Mouse (Mus musculus) E14TG2a.4 (cell line): ENCODE measurements around the gene Gnaq.

Experiments used
- CTCF ChIP-seq: conservative IDR thresholded peaks from 2 replicates; pipeline ENCODE4 v1.5.1; 2014; ENCODE audit warnings: low read length
- POU5F1 ChIP-seq: IDR thresholded peaks from 2 replicates; pipeline ENCODE4 v1.6.1; 2014; ENCODE audit warnings: low read length, borderline replicate concordance

DNA sequence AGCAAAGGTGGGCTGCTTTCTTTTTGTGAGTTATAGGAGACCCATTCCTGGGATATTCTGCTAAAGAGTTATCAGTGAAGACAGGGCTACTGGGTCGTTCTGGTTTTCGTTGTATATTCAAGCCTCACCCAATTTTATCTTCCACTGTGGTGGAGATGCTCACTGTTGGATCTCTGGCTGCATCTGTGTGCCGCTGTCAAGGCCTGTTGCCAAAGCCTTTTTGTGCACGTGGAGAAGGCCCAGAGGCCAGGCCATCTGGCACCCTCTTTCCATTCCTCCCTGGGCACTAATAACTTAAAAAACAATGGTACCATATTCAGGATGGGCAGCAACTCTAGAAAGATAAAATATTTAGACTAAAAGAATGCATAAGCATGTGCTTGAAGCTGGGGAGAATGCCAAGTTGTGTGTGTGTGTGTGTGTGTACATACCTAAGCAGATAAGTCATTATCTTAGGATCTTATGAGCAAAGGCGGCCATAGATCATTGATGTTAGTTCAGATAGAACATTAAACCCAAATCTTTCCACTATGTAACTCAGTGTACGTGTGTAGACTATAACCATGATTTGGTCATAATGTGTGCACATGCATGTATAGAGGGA, 257.7 kb downstream of the Gnaq start:
- TF ChIP-seq CTCF (no peak), POU5F1 (no peak)
